Mouse (Mus musculus): ENCODE measurements around the gene Tshb. TPM values are rescaled to one million over a fixed set of nuclear protein-coding genes. Genes with fewer than 3 reads are reported as not detected.

Tshb gene
- polyA plus RNA-seq, 1 experiment: not detected

GRCm38 (mm10) chr3:102733050-102733449 is 49.5 kb downstream of the Tshb start:
- no peak overlapping the region for H3K4me3 ChIP-seq (ENCODE audit: insufficient read depth, low read length)

GRCm38 (mm10) chr3:102732619-102733018 is 49.9 kb downstream of the Tshb start:
- TF ChIP-seq CTCF (IDR thresholded peaks at IDR 0.05; ENCODE audit: extremely low read depth, insufficient read depth, low read length) (no peak), POLR2A (IDR thresholded peaks at IDR 0.05; ENCODE audit: extremely low read depth, insufficient read depth, low read length) (no peak)

More at GRCm38 (mm10) chr3:102733050-102733449, 49.5 kb downstream of the Tshb start:
- Histone ChIP-seq H3K27ac (ENCODE audit: insufficient read depth, low read length) (no peak overlapping the region), H3K4me1 (ENCODE audit: control insufficient read depth, insufficient read depth, low read length) (no peaks in the 10 kb centered on the region)
- TF ChIP-seq CTCF (IDR thresholded peaks at IDR 0.05; ENCODE audit: extremely low read depth, insufficient read depth, low read length): no peak
- TF ChIP-seq POLR2A (IDR thresholded peaks at IDR 0.05; ENCODE audit: extremely low read depth, insufficient read depth, low read length): no peak

GRCm38 (mm10) chr3:102731112-102731511 is 51.4 kb downstream of the Tshb start:
- no peak overlapping the region for H3K27ac ChIP-seq (ENCODE audit: insufficient read depth, low read length)
- no peak for TF ChIP-seq POLR2A (IDR thresholded peaks at IDR 0.05; ENCODE audit: extremely low read depth, insufficient read depth, low read length)
- no peak for TF ChIP-seq CTCF (IDR thresholded peaks at IDR 0.05; ENCODE audit: extremely low read depth, insufficient read depth, low read length)
- no peaks in the 10 kb centered on the region for H3K4me1 ChIP-seq (ENCODE audit: control insufficient read depth, insufficient read depth, low read length)
- H3K4me3 ChIP-seq (ENCODE audit: insufficient read depth, low read length): no peak overlapping the region

More at GRCm38 (mm10) chr3:102732619-102733018, 49.9 kb downstream of the Tshb start:
- Histone ChIP-seq H3K4me3 (ENCODE audit: insufficient read depth, low read length) (no peak overlapping the region), H3K27ac (ENCODE audit: insufficient read depth, low read length) (no peak overlapping the region), H3K4me1 (ENCODE audit: control insufficient read depth, insufficient read depth, low read length) (no peaks in the 10 kb centered on the region)

- Histone ChIP-seq H3K4me1 (ENCODE audit: control insufficient read depth, insufficient read depth, low read length) (no peaks in the 10 kb centered on the region), H3K27ac (ENCODE audit: insufficient read depth, low read length) (no peak overlapping the region), H3K4me3 (ENCODE audit: insufficient read depth, low read length) (no peak overlapping the region)
- TF ChIP-seq POLR2A (IDR thresholded peaks at IDR 0.05; ENCODE audit: extremely low read depth, insufficient read depth, low read length) (no peak), CTCF (IDR thresholded peaks at IDR 0.05; ENCODE audit: extremely low read depth, insufficient read depth, low read length) (no peak)
Measured at GRCm38 (mm10) chr3:102729416-102729815, 53.1 kb downstream of the Tshb start.

Other genes starting within 250 kb of the Tshb start
- 89.2 and 108 TPM in 2 replicates for gene Tspan2, start 48.2 kb downstream of the Tshb start, polyA plus RNA-seq (2012; rRNA removed)
- not detected in 2 replicates for gene Sycp1, start 153.4 kb upstream of the Tshb start, polyA plus RNA-seq (2012; rRNA removed)
- not detected in 2 replicates for gene Nr1h5, start 181.4 kb upstream of the Tshb start, polyA plus RNA-seq (2012; rRNA removed)
- gene Sike1, start 213.0 kb upstream of the Tshb start, polyA plus RNA-seq (2012; rRNA removed): 35.4 and 35.5 TPM in 2 replicates
- gene Csde1, start 237.7 kb upstream of the Tshb start, polyA plus RNA-seq (2012; rRNA removed): 70.7 and 74.2 TPM in 2 replicates

All from cortical plate, adult 2 months (tissue).